Mouse (Mus musculus): Measurements from ENCODE around the gene Sidt2.

Gene Sidt2

GRCm38 (mm10) chr9:45958023-45958670, 3.1 kb upstream of the Sidt2 start:
- TF ChIP-seq GATA4 (IDR thresholded peaks at IDR 0.05; ENCODE audit: insufficient replicate concordance, low read length) = no peak

- no peak for TF ChIP-seq GATA4 (IDR thresholded peaks at IDR 0.05; ENCODE audit: insufficient replicate concordance, low read length)
Observed at GRCm38 (mm10) chr9:45954294-45955106, 558 bp downstream of the Sidt2 start.

- TF ChIP-seq GATA4 (IDR thresholded peaks at IDR 0.05; ENCODE audit: insufficient replicate concordance, low read length) = no peak
Observed at GRCm38 (mm10) chr9:45953511-45954293, 1.4 kb downstream of the Sidt2 start.

- TF ChIP-seq GATA4 (IDR thresholded peaks at IDR 0.05; ENCODE audit: insufficient replicate concordance, low read length) = no peak
Observed at GRCm38 (mm10) chr9:45952890-45953289, 2.2 kb downstream of the Sidt2 start.

DNA sequence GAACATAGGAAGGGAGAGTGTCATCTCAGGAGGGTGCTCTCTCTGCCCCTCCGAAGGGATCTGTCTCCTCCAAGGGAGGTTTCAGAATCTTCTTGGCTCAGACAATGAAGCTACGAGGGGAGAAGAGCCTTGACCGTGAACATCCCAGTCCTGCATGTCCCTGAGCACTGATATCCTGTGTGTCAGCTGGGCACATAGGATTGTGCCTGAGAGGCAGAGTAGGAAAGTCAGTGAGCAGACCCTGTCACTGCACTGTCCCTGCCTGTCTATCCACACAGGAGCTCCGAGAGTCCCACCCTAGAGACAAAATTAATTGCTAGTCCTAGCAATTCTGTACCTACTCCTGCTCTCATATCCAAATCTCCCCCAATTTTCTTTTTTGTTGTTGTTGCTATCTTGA, 3.0 kb downstream of the Sidt2 start:
- no peak for TF ChIP-seq GATA4 (IDR thresholded peaks at IDR 0.05; ENCODE audit: insufficient replicate concordance, low read length)

GRCm38 (mm10) chr9:45946872-45947183, 8.2 kb downstream of the Sidt2 start:
- no peak for TF ChIP-seq GATA4 (IDR thresholded peaks at IDR 0.05; ENCODE audit: insufficient replicate concordance, low read length)

- no peak for TF ChIP-seq GATA4 (IDR thresholded peaks at IDR 0.05; ENCODE audit: insufficient replicate concordance, low read length)
Observed at GRCm38 (mm10) chr9:45946182-45946871, 8.7 kb downstream of the Sidt2 start.

GRCm38 (mm10) chr9:45945721-45946120, 9.3 kb downstream of the Sidt2 start:
- no peak for TF ChIP-seq GATA4 (IDR thresholded peaks at IDR 0.05; ENCODE audit: insufficient replicate concordance, low read length)

DNA sequence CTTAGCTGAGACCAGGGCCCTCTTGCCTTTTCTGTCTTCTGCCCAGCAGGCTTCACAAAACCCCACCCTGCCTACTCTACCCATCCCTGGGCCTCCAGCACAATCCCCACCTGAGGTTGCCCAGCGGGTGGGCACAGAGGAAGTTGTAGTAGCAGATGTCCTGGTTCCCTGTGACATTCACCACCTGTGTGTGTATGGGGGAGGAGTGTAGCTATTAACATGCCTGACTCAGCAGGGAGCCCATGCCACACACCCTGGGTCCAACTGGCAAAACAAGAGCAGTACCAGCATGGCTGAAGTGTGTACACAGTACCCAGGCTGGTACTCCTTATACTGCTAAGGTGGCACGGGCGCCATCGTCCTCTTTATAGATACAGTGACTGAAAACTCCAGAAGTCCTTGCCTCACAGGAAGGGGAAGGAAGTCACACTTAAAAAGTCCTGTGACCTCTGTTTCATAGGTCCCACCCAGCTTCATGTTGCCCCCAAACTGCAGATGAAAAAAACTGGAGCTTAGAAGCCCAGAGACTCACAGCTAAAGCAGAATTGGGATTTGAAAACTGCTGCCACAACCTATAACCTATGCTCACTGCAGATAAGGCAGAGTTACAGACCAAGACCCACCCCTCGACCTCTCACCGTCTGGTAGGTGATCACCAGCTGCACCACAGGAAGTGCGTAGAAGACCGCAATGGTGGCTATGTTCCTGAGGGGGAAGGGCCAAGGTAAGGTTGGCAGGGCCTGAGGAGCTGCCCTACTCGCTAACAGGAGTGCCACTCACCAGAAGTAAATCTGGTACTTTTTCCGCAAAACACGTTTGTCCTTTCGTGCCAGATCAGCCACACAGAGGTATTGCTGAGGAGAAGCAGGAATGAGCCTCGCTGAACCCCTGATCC, 10.3 kb downstream of the Sidt2 start:
- TF ChIP-seq GATA4 (IDR thresholded peaks at IDR 0.05; ENCODE audit: insufficient replicate concordance, low read length) = no peak

DNA sequence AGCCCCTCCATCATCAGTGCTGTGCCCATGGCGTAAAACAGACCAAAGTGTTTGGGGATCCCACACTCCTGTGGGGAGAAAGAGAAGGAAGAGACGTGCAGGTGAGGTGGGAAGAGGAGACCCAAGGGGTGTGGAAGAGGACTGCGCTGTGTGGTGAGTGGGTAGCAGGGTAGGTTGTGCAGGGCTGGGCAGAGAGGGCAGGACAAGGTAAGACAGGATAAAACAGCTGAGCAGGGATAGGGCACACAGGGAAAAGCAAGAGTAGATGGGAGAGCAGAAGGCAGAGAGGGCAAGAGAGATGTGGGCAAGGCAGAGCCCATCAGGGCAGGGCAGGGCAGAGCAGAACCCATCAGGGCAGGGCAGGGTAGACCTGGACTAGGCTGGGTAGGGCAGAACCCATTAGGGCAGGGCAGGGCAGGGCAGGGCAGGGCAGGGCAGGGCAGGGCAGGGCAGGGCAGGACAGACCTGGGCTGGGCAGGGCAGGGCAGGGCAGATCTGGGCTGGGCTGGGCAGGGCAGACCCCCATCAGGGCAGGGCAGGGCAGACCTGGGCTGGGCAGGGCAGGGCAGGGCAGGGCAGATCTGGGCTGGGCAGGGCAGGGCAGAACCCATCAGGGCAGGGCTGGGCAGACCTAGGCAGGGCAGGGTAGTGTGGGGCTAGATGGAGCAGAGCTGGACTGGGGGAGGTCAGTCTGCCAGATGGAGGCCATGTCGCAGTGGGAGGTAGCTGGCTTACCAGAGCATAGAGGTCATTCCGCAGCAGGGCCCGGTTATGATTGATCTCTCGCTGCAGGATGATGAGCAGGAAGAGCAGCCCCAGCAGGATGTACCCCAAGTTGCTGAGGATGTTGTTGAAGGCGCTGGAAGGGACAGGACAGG, 11.2 kb downstream of the Sidt2 start:
- no peak for TF ChIP-seq GATA4 (IDR thresholded peaks at IDR 0.05; ENCODE audit: insufficient replicate concordance, low read length)

GRCm38 (mm10) chr9:45942916-45943315, 12.1 kb downstream of the Sidt2 start:
- TF ChIP-seq GATA4 (IDR thresholded peaks at IDR 0.05; ENCODE audit: insufficient replicate concordance, low read length) = no peak

DNA sequence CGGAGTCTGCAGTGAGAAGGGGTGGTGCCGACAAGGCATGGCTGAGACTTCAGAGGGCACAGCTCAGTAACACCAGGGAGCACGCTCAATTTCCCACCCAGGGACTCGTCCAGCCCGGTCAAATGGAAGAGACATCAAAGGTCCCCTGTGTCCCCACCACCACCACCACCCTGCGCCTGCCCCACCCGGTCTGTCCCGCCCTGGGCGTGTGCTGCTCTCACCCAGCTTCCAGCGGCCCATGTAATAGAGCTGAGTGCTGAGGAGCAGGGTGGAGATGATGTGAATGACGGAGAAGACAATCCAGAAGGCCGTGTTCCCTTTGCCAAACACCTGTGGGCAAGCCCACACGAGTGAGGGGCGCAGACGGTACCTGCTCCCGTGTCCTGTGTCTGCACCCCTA, 12.6 kb downstream of the Sidt2 start:
- no peak for TF ChIP-seq GATA4 (IDR thresholded peaks at IDR 0.05; ENCODE audit: insufficient replicate concordance, low read length)

GRCm38 (mm10) chr9:45941329-45941888, 13.6 kb downstream of the Sidt2 start:
- TF ChIP-seq GATA4 (IDR thresholded peaks at IDR 0.05; ENCODE audit: insufficient replicate concordance, low read length) = no peak

Data from liver, adult (tissue).